Mouse (Mus musculus) lung, postnatal 0 days (tissue): ENCODE data around the gene Srarp.

Source experiments
- CTCF ChIP-seq: IDR thresholded peaks from 2 replicates; pipeline ENCODE4 v1.5.1; 2016; ENCODE audit warnings: antibody characterized with exemption, mild to moderate bottlenecking
- EP300 ChIP-seq: IDR thresholded peaks from 2 replicates; pipeline ENCODE4 v1.6.1; 2016; ENCODE audit warnings: antibody characterized with exemption, mild to moderate bottlenecking, control low read depth

DNA sequence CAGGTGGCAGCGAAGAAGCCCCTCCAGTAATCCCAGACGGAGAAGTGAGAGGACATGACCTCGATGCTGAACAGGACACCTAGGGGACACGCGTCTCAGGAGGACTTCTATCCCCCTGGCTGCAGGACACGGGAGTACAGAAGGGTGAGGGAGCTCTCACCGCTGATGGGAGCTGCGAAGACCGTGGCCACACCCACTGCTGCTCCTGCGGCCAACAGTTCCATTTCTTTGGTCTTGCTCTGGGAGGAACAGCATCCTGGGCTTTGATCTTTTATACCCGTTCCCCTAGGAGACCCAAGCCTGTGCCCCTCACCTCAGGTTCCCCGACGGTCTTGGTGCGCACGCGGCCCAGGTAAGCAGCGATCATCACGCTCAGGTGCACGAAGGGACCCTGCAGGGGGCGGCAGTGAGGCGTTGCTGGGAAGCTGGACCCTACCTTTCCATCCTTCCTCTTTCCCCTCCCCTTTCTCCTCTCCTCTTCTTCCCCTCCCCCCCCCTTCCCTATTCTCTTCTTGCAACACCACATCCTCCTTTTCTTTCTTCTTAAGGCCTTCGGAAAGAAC lies 24.4 kb downstream of the Srarp start:
- no peak for TF ChIP-seq EP300
- TF ChIP-seq CTCF, result peak; percentile 41; the same call in 1 of the 2 replicates
